Mouse (Mus musculus) adrenal gland, postnatal 4 days (tissue): Measurements from ENCODE around the gene Abhd12. TPM values are rescaled to one million over a fixed set of nuclear protein-coding genes. Genes with fewer than 3 reads are reported as not detected.
"Not testable (repeated sequence)": the region's sequence is repeated elsewhere in the genome, so short reads cannot be mapped to it uniquely, and the experiment has no call there.

Experiments used
- DNase-seq, 2 experiments: peaks; one replicate each; pipeline ENCODE4 v3.0.0; 2021 to 2022; ENCODE audit warnings: low spot score in 2 of 2, mixed read lengths in 2 of 2
- long read RNA-seq, 2 experiments: library from polyadenylated mRNA; stranded (forward); transcript quantifications; one replicate each; pipeline ENCODE4 v2.0.0; 2021
- total RNA-seq, 2 experiments: library from RNA; stranded (reverse); gene quantifications; 2 replicates each; pipeline ENCODE4 v1.2.3; 2021

Abhd12 gene
- total RNA-seq = 10 to 100 TPM; 52.0 to 52.8 TPM
- long read RNA-seq, experiment 1, transcript Abhd12-201 (13 exons, 1,999 nt) = major isoform, 22 of 33 reads
- long read RNA-seq, experiment 1, partial matches to known transcripts = 2 of 33 reads
- long read RNA-seq, experiment 1, other reads (novel, unspliced or antisense) = 8 of 33 reads
- long read RNA-seq, experiment 2, transcript Abhd12-201 (13 exons, 1,999 nt) = major isoform, 48 of 58 reads
- long read RNA-seq, experiment 2, partial matches to known transcripts = 3 of 58 reads
- long read RNA-seq, experiment 2, other reads (novel, unspliced or antisense) = 6 of 58 reads

DNA sequence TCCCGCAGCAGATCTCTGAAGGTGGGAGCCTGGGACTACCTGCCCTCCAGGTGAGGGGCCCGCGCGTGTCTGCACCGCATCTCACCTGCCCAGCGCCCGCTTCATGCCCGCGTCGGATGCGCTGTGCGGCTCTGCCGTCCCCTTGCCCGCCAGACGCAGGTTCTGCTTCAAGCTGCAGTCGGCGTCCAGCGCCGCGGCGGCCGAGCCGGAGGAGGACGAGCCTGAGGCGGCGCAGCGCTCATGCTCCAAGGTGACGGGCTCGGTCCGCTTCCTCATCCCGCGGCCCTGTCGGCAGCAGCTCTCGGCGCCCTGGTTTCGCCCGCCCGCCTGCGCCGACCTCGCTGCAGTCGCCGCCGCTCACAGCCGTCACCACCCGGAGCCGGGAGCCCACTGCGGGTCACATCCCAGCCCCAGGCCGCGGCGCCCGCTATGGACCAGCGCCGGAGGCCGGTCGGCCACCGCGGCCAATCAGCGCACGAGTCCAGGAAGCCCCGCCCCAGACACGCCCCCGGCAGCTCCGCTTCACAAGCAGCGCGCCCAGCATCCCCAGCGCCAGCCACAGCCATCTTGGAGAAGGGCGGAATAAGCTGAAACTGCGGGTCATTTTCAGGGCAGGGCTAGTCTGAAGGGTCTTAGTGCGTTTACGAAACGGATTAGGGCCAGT is at the start of gene Abhd12:
Gene Abhd12 (minus strand): TSS at position 470 of the 664 bp plus-strand sequence.
- peak; percentile 95 to 97 for DNase-seq

DNA sequence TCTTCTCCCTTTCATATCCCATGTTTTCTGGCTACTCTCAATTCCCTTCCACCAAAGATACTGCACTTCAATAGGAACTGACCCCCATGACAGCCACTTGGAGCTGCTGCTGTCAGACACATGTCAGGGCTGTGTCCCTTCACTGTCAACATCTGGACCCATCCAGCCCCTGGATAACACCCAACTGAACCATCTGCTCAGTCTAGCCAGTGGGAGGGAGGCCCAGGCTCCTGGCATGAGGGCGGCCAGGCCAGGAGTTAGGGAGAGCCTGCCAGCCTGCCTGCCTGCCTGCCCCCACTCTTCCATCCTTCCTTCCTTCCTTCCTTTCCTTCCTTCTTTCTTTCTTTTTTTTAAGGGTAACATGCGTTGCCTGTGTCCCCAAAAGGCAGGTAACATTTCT is 46.7 kb upstream of the Abhd12 start:
- no peak for DNase-seq

DNA sequence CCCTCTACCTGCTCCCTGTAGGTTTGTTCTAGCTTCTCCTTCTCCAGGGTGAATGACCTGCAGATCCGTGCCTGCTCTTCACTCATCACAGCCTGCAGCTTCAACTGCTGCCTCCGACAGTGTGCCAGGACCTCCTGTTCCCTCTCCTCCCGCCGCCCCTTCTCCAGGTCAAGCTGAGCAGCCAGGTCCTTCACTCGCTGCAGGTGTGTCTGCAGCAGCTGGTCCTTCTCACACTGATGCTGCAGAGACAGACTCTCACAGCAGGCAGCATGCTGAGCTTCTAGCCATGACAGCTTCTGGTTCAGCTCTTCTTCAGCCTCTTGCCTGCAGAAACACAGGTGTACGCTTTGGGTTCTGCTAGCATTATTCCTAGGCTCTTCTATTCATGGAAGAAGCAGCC is 45.5 kb upstream of the Abhd12 start:
- DNase-seq = no peak

DNA sequence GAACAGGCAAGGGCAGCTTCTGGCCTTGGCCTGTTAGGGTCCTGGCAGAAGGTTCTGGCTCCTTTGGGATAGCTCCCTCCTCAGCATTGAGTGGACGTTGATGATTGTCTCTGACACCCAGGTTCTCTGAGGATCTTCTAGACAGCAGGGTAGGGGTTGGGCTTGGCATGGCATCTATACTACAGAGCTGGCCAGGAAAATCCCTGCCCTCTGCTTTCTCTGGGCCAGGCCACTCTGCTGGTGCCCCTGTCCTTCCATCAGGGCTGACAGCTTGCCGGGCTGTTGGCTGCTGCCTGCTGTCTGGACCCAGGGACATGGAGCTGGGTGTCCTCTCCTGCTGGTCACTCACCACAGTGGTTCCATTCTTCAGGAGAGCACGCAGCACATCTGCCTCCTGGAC is 45.1 kb upstream of the Abhd12 start:
- no peak for DNase-seq

DNA sequence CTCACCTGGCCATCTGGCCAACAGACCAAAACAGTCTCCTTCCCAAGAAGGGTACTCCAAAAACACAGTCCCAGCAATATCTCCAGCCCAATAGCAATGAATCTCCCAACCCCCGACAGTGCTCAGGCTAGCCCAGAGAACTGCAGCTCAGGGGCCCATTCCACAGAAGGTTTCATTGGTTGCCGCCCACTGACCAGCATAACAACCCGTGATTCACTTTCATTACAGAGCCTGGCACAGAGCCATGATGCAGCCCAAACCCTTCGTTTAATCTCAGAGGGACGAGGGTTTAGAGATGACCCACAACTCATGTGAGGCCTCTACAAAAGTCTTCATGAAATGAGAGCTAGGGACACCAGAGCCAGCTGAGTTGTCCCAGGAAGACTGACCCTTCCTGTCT is 44.2 kb upstream of the Abhd12 start:
- DNase-seq = no peak

DNA sequence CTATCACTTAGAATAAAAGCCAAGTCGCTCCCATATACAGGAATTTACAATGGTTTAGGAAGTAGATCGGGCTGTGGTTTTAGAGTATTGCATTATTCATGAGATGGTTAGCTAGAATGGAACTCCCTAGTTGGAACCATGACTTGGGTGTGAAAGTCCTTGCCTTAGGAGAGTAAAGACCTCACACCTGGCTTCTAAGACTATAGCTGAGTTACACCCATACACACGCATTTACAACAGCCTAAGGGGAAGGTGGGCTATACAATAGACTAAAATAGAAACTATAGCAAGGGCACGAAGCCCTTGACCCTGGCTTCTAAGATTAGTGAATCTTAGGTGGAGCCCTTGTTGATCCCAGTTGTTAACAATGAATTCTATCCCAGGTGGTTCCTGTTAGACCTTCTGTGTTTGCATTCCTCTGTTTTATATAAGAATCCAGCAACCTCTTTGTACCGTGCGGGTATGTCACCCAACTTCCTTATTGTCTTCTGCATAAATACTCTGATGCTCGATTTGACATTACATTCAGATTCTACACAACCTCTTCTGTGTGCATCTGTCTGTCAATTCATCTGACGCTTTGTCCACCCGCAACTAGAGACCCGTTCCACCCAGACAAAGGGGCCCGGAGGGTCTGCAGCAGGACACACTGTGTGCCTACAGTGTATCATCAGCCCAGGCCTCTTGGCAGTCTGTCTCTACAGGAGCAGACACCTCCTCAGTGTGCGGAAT is 43.5 kb upstream of the Abhd12 start:
- not testable (repeated sequence) for DNase-seq

DNA sequence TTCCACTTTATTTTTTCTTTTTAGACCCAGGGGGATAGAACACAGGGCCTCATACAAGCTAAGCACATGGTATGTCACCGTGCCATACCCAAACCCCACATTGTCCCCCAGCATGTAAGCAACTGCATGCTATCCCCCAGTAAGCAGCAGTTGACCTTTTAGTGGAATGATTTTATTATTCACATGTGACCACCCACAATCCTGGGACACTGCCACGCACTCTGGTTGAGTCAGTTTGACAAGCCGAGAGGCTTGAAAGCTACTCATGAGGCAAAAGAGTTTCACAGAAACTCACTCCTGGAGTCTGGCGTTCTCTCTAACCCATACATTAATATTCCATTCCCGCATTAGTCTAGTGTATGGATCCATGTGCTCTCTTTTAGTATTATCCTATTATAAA is 42.8 kb upstream of the Abhd12 start:
- DNase-seq = not testable (repeated sequence)

DNA sequence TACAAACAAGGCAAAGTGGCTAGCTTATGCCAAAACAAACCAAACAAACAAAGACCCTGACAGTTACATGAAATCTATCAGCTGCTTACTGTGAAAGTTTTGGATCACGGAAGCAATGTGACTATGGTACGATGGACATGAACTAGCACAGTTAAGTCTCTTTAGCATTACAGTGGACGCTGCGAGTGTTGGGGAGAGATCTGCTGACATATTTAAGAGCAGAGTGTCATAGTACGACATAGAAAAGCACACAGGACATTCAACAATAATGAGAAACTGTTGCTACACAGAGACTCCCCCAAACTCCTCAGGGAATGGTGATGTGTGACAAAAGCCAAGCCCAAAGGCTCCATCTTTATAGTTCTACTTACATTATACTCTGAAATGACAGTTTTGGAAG is 39.5 kb upstream of the Abhd12 start:
- no peak for DNase-seq

DNA sequence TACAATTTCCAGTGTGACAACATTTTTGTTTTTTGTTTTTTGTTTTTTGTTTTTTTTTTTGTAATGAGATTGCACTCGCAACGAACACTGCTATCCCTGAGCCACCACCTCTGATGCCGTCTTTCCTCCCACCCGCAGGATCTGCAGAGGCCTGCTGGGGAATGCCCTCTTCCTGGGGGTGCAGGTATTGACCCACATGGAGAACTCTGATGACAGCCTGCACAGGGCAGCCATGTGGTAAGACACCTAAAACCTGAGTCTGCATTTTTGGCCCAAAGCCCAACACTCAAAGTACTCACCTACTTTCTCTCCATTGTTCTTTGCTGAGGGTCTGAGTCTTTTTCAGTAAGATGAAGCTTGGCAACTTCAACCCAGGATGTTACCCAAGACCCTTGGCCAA is 30.1 kb upstream of the Abhd12 start:
- no peak for DNase-seq

DNA sequence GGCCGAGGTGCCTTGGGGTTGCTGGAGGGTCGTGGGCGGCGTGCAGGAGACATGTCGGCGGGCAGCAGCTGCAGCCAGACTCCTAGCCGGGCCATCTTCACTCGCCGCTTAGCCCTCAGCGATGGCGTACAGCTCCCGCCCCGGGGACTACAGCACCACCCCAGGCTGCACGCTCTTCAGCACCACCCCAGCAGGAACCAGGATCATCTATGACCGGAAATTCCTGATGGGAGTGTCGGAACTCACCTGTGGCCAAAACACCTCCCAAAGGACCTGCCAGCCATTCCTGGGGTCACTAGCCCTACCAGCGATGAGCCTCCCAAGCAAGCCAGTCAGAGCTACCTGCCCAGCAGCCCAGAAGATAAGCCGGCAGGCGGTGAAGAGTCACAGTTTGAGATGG is 28.9 kb upstream of the Abhd12 start:
- no peak for DNase-seq

DNA sequence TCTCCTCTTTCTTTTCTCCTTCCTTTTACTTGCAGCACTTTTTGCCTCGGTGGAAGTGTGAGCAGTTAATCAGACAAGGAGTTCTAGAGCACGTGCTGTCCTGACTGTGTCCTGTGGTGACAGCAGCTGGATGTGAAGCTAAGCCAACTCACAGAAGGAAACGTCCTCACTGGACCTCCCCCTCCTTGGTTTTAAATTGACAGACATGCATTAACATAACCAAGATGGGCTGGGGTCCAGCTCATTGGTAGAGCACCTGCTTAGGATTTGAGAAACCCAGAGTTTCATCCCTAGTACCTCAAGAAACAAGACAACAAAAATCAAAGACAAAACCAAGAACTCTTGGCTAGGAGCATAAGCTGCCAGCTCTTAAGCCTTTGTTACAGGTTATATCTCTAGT is 26.3 kb upstream of the Abhd12 start:
- no peak for DNase-seq

DNA sequence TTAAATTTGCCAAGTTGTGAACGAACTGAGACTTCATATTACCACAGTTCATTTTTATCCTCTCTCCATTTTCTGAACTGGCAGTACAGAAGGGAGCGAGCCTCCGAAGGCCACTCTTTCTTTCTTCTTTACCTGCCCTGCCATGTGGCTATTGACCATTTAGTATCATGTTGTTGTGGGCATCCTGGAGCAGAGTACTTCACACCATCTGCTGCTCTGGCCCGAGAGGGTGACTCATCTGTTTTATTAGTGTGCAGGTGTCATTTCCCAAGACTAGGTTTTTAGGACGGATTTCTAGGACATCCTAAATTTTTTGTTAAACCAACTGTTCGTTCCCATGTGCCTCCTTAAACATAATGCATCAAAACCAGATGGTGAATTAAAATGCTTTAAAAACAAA is 24.6 kb upstream of the Abhd12 start:
- no peak for DNase-seq

DNA sequence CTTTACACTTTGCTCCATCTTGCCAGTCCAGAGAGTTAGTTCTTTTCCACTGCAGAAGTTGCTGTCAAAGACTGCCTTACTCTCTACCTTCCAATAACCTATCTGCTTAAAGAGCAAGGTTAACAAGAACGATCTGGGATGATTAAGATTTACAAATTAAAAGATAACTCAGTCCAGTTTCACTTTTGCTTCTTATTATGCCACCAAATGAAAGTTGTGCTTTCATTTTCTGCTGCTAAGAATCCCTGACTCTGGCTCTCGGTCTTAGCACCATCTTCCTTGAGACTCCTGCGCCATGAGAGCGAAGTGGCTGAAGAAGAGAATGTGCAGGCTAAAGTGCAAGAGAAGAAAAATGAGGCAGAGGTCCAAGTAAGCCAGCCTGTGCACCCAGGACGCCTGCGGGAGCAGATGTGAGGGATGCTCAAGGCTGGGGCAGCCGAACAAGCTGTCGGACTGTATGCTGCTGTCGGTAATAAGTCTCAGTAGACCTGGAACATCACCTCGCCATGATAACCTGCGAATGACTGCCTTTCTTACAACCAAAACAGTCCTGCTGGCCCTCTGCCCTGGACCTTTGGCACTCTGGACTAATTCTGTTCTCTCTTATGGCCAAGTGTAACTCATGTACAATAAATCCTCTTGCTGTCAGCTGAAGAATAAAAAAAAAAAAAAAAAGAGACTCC is 22.6 kb upstream of the Abhd12 start:
- DNase-seq = no peak

DNA sequence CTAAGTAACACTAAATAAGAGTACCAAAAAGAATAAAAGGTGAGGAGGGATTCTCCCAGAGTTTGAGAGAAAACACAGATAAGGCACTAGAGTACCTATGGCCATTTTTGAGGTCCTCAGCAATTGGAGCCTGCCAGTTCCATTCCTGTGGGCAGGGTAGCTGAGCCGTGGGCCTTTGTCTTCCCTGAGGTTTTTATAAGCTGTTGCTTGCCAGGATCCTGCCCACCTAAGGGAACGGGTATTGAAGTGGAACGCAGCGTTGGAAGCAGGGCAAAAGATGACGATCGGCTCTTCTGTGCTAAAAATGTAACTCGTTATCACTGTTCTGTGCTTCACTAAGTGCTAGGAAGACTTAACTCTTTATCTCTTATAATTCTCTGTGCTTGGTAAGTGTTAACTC is 19.0 kb upstream of the Abhd12 start:
- no peak for DNase-seq

DNA sequence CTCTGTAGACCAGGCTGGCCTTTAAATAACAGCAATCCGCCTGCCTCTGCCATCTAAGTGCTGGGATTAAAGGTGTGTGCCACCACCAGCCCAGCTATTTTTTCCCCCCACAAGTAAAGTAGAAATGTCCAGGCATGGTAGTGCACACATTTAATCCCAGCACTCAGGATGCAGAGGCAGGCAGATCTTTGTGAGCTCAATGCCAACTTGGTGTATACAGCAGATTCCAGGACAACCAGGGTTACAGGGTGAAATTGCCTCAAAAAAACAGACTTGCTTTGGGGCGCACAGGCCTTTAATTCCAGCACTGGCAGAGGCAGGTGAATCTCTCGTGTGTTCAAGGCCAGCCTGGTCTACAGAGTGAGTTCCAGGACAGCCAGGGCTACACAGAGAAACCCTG is 18.5 kb upstream of the Abhd12 start:
- DNase-seq = no peak

DNA sequence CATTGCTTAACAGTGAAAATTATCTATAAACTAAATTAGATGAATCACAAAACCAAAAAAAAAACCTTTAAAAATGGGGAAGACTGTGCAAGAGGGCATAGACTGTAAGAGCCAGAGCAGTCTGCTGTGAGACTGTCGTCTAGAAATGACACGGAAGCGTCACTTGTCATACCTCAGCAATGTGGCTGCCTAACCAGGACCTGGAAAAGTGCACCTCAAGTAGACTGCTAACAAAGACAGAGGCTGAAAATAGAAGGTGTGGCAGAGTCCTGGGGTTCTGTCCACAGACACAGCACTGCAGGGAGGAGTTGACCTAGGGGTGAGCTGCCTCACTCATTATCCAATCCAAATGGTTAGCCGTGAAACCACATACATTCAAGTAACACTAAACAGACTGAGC is 17.6 kb upstream of the Abhd12 start:
- DNase-seq = no peak

DNA sequence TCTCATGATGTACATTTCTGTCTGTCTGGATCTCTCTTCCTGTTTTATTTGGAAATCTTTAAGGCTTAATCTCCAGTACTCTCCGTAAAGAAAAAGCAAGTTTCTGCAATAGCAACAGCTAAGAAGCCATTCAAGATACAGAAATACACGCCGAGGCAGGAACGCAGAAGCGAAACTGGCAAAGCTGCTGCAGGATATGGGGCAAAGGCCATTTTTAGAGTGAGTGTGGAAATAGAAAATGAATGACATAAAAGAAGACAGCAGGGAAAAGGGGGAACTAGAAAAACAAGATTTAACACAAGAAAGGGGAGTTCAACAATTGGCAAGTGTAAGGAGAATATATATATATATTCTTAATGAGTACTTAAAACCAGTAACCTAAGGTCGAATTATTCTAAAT is 17.2 kb upstream of the Abhd12 start:
- DNase-seq = no peak

DNA sequence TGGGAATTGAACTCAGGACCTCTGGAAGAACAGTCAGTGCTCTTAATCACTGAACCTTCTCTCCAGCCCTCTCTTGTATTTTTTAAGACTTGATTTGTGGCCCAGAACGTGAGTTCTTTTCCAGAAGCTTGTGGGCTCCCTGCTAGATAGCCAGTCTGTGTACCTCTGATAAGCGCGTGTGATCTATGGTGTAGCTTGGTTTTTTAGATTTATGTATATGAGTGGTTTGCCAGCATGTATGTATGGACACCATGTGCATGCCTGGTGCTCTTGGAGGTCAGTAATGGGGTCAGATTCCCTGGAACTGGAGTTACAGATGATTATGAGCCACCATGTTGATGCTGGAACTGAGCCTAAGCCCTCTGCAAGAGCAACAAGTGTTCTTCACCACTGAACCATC is 16.0 kb upstream of the Abhd12 start:
- DNase-seq = no peak

DNA sequence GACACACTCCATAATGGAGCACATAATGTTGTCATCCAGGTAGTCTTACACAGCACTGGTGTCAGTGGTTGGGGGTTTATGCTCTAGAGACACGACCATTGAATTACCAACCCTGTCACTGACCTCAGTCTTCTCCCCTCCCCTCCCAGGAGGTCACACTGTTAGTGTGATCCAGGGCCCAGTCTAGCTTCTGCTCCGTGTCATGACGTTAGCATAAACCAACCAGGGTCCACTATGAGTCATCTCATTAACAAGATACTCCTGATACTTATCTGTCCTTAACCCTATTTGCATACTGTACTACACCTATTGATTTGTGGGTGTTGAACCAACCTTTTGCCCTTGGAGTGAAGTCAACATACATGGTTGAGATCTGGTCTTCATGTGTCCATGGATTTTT is 14.2 kb upstream of the Abhd12 start:
- no peak for DNase-seq

DNA sequence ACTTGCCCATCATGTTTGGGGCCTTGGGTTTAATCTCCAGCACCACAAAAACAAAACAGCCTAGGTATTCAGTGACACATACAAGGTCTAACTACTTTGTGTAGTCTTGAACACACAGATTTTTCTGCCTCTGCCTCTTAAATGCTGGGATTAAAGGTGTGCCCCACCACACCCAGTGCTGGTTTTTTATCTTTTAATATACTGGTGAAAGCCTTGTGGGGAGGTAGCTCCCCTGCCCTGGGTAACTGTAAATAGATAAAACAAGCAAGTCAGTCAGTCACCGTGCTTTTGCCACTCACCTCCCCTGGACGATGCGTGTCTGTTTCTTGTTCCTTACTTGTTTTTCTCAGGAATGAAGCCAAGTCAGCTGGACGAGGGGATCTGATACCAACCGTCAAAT is 11.2 kb upstream of the Abhd12 start:
- DNase-seq = no peak

DNA sequence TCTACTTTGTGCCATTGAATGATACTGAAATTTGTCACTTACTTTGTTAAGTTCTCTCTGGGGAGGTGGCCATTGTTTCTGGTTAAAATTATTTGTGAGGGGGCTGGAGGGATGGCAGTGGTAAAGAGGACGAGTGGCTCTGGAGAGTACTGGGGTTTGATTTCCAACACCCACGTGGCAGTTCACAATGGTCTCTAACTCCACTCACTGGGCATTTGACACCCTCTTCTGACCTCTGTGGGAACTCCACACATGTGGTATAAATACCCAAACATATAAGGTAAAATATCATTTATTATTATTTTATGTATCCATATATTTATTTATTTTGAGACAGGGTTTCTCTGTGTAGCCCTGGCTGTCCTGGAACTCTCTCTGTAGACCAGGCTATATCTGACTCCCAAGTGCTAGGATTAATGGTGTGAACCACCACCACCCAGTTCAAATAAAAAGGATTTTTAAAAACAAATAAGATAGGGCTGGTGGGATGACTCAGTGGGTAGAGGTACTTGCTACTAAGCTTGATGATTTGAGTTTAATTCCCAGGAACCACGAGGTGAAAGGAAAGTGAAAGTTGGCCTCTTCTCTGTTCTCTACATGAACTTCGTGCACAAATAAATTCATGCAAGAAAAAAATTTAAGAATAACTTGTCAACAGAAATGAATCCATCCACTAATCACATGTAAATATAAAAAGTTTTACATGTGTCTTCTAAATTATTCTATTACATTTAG is 10.4 kb upstream of the Abhd12 start:
- DNase-seq = no peak
